Mouse (Mus musculus) olfactory bulb, adult 2 months (tissue): ENCODE data around the gene Stub1.

ENCODE experiments used
- CTCF ChIP-seq: fragments of 200-500 bp; IDR thresholded peaks from 2 replicates; pipeline ENCODE4 v1.5.1; 2012; ENCODE audit warnings: low read depth, mild to moderate bottlenecking, low read length, moderate library complexity; ENCODE audit not compliant: insufficient read depth
- POLR2A ChIP-seq: fragments of 200-500 bp; IDR thresholded peaks from 2 replicates; pipeline ENCODE4 v1.6.1; 2012; ENCODE audit warnings: mild to moderate bottlenecking, low read depth, low read length, moderate library complexity; ENCODE audit not compliant: insufficient read depth

DNA sequence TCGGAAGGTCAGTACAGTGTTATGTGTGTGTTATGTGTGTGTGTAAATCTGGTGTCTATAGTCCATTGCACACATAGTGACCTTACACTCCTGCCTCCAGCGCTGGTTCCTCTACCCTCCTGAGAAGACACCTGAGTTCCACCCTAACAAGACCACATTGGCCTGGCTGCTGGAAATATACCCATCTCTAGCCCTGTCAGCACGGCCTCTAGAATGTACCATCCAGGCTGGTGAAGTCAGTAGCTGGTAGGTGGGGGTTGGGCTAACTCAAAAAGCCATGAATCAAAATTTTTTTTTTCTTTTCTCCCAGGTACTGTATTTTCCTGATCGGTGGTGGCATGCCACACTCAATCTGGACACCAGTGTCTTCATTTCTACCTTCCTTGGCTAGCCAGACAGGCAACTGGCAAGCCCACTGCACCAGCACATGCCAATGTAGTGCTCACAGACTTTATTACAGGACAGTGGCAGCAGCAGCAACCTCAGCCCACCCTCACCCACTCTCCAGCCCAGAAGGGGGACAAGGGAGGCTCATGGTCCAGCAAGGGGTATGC, 2.9 kb downstream of the Stub1 start:
- TF ChIP-seq CTCF, result no peak
- TF ChIP-seq POLR2A, result no peak
